Mouse (Mus musculus): Measurements from ENCODE around the gene Chid1.

The Chid1 gene

DNA sequence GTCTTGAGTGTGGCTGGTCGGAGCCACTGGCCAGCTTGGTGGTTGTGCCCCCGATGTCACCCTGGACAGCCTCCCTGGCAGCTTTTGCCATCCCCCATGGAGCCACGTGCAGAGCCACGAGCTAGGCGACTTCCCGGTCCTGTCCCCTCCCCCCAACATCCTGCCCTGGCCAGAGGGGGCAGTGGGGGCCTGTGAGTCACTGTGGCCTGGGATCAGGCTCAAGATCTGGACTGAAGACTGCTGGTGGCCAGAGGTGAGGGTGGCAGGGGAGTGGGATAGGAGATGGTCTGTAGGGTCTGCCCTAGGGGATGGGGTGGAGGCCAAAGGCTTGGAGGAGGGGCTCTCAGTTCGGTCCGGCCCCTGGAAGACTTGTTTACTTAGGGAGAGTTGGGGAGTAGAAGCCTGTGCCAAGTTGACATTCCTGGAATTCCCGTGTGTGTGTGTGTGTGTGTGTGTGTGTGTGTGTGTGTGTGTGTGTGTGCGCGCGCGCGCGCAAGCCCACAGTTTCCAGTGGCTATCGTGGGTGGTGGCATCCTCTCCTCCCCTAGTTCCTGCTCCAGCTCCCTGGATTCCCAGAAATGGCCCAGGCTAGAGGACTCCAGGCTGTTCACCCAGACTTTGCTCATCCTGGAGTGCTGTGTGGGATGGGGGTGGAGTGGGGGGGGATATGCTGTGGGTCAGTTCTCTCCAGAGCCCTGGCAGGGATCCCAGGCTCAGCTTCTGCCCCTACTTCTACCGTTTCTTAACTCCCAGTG lies 63.3 kb downstream of the Chid1 start:
- peak; percentile 45 to 53 for DNase-seq (ENCODE audit: low spot score in 2 of 2)

DNA sequence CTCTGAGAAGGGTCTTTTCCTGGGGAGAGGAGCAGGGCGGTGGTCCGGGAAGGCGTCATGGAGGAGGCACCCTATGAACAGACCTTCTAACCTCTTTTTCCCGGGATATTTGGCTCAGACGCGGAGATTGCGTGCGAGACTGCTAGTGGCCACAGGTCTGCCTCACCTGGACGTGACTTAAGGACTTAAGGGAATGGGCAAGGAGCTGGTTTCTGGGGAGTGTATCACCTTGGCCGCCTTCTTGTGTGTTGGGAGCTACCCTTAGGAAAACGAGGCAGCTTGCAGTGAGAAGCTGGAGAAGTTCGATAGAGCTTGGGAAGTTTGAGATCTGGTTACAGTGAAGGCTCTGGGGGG lies 63.9 kb downstream of the Chid1 start:
- no peak for DNase-seq (ENCODE audit: low spot score in 2 of 2)

DNA sequence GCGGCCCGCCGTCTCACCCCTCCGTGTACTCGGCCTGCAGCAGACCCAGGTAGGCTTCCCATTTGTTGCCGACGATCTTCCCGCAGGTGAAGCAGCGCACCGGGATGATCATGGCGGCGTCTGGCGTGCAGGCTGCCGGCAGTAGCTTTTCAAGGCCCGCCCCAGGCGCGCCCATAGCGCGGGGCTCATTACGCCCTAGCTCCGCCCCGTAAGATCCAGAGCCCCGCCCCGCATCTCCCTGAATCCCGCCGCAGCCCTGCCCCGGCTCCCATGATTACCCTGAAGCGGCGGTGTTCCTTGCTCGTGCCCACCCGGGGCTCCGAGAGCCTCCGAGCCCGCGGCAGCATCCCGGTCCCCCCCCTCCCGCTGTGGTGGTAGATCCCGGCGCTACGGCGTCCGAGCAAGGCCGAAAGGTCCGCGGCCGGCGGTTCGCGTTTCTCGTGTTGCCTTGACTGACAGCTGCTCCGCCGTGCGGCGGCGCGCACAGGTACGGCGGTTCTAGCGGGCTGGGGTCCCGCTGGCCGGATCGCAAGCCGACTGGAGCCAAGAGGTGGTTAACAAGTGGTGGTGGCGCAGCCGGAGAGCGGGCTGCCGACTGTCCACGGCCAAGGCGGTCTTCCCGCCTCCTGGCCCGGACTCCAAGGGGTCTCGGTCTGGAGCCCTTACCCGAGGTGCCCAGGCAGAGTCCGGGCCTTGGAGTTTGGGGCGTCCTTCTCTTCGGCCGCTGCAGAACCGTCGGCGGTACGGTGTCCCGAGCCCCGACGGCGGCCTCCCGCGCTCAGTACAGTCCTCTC lies 64.4 kb downstream of the Chid1 start, which contains the start of the genes Polr2l and Tspan4:
Gene Polr2l, minus strand, starts transcription at position 122 of the 794 bp plus-strand sequence.
Gene Tspan4, plus strand, starts transcription at position 230 of the 794 bp plus-strand sequence.
- peak; percentile 82 to 86 for DNase-seq (ENCODE audit: low spot score in 2 of 2)

DNA sequence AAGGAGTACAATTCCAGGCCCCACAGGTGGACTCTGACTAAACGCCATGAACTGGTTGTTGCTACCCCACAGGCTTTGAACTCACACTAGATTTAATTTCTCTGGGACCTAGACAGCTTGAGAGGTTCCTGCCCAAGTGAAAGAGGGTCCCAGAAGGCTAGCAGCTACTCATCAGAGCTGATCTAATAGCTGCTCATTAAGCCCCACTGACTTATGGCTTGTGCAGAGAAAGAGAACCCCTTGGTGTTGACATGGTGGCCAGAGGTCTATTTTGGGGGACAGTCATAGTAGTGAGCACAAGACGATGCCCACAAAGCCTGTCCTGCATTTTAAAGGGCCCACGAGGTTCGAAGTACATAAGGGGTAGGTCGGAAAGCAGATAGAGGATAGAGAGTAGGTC lies 65.5 kb downstream of the Chid1 start:
- DNase-seq (ENCODE audit: low spot score in 2 of 2) = no peak

DNA sequence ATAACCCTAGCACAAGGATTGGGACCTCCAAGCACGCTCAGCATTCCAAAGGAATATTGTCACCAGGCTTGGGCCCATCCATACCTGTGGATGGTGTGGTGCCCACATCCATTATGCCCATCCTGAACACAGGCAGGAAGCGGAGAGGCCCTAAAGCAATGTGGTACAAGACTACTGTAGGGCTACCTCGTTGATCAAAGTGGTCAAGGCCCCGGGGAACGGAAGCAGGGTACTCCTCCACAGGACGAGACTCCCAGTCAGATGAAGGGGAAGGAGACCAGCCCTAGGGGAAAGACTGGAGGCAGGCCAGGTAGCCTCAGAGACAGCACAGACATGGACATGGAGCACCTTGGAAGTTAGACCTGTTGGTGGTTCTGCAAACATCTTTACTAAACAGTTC lies 66.9 kb downstream of the Chid1 start:
- no peak for DNase-seq (ENCODE audit: low spot score in 2 of 2)

DNA sequence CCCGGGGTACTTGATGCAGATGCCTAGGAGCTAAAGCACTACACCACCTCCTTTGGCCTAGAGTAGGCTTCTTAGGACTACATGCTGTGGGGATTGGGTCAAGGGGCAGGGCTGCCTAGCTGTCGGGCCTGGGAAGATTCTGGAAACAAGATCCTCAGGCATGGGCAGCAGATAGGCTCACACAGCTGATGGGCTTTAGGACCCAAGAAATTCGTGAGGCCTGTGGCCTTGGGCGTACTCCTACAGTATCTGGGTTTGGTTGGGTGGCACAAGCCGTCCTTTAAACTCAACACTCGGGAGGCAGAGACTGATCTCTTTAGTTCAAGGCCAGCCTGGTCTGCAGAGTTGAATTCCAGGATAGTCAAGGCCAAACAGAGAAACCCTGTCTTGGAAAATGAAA lies 67.4 kb downstream of the Chid1 start:
- DNase-seq (ENCODE audit: low spot score in 2 of 2) = no peak

DNA sequence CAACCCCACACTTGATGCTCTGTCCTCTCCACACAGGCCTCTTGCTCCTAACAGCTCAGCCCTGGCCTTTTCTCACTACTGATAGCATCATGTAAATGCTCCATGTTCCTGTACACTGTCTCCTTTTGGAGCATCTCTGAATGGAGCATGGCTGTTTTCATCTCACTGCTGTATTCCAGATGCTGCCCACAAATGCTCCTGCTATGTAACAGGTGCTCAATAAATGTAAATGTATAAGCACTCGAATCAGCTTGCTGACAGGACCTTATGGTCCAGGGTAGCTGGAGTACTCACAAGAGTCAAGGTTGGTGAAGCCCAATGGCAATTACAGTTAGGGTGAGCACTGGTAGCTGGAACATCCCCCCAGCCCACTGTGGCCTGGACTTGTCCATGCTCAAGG lies 68.4 kb downstream of the Chid1 start:
- DNase-seq (ENCODE audit: low spot score in 2 of 2) = no peak

DNA sequence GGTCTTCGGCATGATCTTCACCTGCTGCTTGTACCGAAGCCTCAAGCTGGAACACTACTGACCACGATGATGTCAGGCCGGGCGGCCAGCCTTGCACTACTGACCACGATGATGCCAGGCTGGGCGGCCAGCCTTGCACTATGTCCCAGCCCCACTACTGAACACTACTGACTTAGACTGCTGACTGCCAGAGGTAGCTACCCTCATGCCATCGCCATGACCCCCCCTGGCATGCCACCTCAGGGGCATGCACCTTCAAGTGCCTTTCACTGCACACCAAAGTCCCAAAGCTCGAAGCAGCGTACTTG lies 69.1 kb downstream of the Chid1 start:
- DNase-seq (ENCODE audit: low spot score in 2 of 2) = no peak

DNA sequence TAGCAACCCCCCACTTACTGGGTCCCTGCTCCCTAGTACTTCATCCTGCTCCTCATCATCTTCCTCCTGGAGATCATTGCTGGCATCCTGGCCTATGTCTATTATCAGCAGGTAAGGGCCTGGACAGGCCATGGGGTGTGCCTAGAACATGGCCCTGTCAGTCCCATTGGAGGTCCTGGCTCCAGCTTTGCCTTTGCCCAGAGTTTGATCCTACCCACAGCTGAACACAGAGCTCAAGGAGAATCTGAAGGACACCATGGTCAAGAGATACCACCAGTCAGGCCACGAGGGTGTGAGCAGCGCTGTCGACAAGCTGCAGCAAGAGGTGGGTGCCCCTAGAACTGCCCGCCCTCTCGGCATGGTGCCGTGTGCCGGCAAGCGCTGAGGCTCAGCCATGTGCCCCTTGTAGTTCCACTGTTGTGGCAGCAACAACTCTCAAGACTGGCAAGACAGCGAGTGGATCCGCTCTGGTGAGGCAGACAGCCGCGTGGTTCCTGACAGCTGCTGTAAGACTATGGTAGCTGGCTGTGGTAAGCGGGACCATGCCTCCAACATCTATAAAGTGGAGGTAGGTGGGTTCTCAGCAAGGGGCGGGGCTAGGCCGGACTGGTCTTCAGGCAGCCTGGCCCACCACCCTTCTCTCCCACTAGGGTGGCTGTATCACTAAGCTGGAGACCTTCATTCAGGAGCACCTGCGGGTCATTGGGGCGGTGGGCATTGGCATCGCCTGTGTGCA lies 69.6 kb downstream of the Chid1 start:
- no peak for DNase-seq (ENCODE audit: low spot score in 2 of 2)

DNA sequence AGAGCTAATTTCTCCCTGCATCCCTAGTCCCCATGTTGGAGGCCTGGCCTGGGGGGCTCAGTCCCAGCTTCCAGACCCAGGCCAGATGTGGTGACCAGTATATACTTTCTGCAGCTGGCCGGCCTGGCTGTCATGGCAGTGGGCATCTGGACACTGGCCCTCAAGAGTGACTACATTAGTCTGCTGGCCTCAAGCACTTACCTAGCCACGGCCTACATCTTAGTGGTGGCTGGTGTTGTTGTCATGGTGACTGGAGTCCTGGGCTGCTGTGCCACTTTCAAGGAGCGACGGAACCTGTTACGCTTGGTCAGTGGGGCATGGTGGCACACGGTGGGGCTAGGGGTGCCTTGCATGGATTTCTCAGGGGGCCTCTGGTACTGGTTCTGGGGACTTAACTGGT lies 70.3 kb downstream of the Chid1 start:
- DNase-seq (ENCODE audit: low spot score in 2 of 2) = no peak

DNA sequence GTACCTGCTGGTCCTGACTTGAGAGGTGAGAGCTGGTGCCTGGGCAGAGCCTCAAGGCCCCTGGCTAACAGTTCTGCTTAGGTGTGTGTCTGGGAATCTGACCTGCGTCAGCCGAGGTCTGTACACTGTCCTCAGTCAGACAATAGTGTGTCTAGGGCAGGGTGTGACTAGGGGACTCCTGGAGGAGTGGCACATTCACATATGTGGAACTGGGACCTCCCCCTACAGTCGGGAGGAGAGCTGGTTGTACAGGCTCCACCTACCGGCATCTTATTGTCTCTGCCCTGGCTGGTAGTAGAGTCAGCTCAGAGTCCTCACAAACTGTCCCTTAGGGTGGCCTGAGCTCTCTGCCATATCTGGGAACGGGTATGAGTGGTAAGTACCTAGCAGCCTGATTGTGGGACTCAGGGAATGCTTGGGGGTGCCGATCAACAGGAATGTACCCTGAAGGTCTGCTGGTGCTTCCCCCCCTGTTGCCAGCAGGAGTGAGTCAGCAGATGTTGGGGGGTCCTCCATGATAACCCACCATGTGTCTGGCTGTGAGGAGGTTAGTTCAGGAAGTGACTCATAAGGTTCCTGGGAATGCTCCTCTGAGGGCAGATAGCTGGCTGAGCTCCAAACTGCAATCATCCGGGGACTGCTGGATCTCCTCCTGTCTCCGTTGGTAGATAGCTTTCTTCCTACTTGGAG lies 71.0 kb downstream of the Chid1 start:
- peak; percentile 45 to 59 for DNase-seq (ENCODE audit: low spot score in 2 of 2)

DNA sequence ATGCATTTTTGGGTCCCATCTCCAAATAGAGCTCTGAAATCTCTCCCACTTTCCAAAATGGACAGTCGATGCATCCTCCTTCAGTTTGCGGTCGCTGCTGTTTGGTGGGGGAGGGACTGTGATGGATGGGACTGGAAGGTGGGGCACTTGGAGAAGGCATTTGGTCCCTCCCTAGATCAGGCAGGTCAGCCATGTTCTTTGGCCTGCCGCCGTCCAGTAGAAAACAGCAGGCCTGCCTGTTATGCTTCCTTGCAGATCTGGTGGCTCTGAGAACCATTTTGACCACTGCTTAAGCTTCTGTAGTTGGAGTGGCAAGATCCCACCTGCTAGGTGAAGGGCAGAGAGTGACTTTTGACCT lies 71.5 kb downstream of the Chid1 start:
- no peak for DNase-seq (ENCODE audit: low spot score in 2 of 2)

DNA sequence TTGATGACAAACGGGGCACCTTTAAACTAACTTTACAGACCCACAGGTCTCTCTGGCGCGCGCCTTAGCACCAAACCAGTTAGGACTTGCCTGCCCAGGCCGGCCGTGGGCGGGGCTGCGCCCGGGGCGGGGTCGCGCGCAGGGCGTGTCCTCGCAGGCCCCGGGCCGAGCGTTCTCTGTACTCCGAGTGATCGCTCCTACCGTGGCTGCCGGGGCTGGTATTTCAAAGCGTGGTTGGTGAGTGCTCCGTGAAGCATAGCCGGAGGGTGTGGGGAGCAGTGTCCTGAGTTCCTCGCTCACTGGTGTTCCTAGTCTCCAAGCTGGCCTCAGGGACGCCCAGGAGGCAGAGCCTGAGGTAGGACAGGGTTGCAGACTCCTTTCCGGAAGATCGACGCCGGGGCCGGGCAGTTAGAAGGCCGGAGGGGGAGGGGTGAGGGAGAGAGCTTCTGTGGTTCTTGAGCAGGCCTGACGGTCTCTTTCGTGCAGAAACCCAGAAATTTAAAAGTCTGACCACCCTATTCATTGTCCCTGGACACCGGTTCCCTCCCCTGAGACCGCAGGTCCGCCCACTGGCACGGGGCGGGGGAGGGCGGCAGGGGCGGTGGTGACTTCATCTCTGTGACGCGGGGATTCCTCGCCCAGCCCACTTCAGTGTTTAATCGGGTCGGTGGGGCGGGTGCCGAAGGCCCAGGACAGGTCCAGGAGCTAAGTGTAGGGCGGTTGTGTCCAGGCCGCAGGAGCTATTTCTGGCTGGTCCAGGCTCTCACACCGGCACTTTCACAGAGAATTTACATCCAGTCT lies 72.2 kb downstream of the Chid1 start, which contains the start of gene Cd151:
Gene Cd151, plus strand, starts transcription at position 163 of the 801 bp plus-strand sequence.
- DNase-seq (ENCODE audit: low spot score in 2 of 2) = peak; percentile 74 to 75

DNA sequence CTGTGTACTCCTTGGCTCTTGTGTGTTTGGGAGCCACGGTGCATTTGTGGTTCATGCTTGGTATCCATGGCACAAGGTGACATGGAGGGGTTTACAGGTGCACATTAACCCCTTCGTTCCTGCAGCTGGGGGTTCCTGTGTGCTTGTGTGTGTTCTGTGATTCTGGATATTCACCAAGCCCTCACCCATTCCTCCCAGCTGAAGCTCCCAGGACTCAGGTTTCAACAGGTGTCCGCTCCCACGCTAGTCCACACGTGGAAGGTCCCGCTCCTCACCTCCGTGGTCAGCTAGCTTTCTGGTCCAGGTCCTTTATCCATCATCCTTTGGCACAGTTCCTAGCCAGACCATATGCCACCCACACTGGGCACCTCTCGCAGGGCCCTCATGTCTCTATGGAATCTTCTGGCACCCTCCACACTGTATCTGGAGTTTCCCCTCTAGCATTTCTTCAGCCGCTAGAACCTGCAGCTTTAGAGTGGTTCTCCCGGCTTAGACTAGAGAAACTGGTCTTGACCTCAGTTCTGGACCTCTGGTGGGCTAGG lies 73.0 kb downstream of the Chid1 start:
- DNase-seq (ENCODE audit: low spot score in 2 of 2) = no peak

DNA sequence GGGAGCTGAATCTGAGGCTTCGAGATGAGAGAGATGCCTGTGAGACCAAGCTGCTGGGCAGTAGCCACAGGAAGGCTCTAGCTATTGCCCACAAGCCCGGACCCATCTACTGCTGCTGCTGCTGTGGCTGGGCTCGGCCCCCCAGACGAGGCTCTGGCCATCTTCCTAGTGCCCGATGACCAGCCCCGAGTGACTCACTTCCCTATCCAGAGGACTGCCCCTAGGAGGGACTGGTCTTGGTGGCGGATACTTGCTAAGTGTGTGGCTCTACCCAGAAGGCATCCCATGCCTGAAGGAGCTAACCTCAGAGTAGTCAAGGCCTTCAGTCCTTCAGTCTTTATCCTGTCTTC lies 73.6 kb downstream of the Chid1 start:
- no peak for DNase-seq (ENCODE audit: low spot score in 2 of 2)

DNA sequence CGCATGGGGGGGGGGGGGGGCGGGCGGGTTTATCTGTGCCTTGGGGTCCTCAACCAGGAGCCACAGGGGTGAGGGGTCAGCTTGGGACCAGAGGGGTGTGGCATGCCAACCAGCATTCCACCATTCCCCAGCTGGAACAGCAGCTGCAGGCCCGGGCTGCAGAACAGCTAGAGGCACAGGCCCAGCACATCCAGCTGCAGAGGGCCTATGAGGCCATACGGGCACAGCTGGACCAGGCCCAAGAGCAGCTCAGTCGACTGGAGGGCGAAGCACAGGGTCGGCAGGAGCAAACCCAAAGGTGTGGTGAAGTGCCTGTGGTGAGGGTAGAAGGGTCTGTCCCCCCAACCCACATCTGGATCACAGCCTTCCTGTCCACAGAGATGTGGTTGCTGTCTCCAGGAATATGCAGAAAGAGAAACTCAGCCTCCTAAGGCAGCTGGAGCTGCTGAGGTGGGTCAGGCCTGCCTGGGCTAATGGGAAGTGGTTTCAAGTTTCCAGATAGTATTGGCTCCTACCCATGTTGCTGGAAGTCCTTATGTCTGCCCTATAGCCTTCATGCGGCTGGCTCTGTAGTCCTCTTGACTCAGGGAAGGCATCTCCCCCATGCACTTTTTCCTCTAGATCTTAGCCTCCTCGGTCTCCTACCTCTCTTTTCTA lies 74.1 kb downstream of the Chid1 start:
- DNase-seq (ENCODE audit: low spot score in 2 of 2) = no peak

DNA sequence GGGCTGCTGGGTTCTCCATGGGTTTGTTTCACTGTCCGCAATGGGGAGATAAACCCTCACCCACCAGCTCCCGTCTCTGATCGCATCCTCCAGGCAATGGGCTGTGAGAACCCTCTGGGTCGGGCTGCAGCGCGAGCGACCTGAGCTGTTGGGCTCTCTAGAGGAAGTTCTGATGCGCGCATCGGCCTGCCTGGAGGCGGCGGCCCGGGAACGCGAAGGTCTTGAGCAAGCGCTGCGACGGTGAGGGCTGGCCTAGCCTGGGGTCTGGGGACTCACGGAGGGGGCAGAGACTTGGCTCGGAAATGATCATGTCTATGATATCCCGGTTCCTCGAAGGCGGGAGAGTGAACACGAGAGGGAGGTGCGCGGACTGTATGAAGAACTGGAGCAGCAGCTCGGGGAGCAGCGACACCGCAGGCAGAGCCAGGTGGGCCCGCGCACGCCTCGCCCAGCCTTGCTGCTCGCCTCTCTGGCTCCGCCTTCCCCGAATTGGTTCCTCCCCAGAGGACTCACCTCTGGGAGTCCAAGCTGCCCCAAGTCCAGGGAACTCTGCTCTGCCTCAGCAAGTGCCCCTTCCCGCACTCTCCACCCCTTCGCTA lies 75.0 kb downstream of the Chid1 start:
- no peak for DNase-seq (ENCODE audit: low spot score in 2 of 2)

DNA sequence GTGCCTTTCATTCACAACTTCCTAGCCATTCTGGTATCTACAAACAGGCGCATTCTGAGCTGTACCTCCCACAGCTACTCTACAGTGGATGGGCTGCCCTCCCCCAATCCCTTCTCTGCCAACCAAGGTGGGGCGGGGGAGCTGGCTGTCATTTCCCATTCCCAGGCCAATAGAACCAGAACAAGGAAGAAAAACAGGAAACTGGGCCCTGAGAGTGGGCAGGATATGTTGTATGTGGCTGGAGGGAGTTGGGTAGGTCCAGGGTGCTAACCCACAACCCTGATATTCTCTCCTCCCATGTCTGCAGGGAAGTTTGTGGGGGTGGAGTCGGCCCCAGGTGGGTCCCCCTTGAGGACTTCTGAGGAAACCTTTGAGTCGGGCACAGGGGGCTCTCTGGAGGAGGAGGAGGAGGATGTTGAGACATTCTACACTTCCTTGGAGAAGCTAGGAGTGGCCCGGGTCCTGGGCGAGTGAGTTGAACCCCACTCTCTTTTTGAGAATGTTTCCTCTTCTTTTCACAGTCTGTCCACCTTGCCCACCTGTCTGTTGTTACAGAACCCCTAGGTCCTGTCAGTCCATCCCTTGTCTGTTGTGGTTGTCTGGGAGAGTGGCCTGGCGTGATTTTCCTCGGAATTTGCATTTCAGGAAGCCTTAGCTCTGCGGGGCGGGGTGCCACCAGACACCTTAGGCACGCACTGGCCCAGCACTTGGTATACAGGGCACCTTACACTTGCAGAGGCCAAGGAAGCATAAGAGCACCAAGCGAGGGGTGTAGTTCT lies 75.6 kb downstream of the Chid1 start:
- DNase-seq (ENCODE audit: low spot score in 2 of 2) = no peak

DNA sequence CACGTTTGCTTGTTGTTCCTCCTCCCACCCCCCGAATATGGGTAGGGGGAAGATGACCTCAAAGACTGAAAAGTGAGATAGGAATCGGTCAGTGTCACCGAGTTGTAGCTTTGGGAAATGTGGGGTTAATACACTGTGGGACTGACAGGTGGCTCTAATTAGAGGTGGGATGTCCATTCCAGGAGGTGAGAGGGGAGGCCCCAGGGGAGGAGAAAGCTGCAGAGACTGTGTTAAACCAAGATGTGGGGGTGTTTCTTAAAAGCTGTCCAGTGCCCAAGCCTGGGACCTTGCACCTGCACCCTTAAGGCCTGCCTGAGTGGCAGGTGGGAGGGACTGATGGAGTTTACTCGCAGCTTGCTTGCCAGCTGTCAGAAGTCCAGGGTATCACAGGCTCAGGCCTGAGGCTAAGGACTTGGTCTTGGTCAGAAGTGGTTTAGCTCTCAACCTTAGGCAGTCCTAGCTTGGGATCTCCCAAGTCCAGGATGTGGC lies 77.3 kb downstream of the Chid1 start:
- no peak for DNase-seq (ENCODE audit: low spot score in 2 of 2)
